Mouse (Mus musculus): ENCODE results near the gene Ttf1.
A peak's percentile ranks its signal among the peaks of the same experiment; 100 is the strongest.
"Not testable (repeated sequence)": the region's sequence is repeated elsewhere in the genome, so short reads cannot be mapped to it uniquely, and the experiment has no call there.

The Ttf1 gene

DNA sequence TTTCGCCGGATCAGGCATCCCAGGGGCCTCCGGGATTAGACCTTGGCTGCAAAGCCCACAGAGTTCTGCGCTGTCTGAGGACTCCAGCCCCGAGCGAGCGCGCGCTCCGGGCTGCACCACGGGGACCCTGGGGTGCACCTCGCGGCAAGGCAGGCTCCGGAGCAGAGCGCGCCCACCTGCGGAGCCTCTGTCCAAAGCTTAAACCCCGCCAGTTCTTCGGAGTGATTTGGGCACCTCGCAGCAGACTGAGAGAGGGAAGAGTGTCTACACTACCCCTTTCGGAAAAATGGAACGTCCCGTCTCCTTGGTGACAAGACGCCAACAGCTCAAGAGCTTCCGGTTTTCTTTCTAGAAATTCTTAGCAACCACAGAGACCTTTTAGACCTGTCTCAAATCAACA, 5.1 kb upstream of the Ttf1 start, which contains the start of gene Cfap77:
Gene Cfap77 (minus strand): TSS at position 76 of the 400 bp plus-strand sequence.
- DNase-seq (ENCODE audit: low spot score in 2 of 2), result peak; percentile 83 to 84

DNA sequence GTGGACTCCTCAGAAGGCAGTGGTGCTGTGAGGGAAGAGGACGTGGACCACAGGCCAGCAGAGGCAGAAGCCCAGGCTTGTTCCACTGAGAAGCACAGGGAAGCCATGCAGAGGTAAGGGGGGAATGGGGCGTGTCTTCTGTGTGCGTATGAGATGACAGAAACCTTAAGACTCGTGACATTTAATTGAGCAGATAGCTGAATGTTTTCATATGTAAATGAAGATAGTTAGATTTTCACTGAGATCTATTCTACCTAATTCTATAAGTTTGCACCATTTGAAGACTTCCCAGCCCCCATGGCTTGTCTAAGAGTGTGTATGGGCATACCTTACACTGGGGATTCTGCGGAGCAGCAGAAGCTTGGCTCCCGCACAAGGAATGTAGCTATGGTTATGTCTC, 5.7 kb downstream of the Ttf1 start:
- no peak for DNase-seq (ENCODE audit: low spot score in 2 of 2)

DNA sequence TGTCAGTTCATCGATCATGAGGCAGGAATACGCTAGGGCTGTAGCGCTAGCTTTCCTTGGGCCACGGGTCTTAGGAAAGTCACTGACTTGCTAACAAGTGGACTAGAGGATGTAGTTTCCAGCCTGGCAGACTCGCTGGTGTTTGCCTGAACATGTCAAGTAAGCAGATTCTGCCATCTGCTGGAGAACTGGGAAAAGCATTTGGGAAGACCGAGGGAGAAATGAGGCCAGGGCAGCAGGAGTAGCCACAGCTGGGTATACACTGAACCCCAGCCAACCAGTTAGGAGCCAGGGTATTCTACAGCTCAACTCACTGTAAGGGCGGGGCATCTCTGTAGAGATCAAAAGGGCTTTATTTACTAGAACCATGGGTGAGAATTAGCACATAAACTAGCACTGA, 6.3 kb downstream of the Ttf1 start:
- DNase-seq (ENCODE audit: low spot score in 2 of 2), result no peak

DNA sequence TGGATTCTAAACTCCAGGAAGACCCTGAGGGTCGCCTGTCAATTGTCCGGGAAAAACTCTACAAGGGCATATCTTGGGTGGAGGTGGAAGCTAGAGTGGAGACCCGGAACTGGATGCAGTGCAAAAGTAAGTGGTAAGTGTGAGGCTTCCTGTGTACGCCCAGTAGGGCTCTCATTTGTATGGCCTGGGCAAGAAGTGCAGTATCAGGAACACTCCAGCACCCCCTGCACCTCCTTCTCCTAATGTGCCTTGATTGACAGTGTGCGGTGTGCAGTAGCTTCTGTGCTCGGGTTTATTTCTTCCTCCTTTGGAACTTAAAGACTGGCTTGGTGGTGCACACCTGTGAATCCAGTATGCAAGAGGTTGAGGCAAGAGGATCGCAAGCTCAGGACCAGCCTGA, 14.6 kb downstream of the Ttf1 start:
- DNase-seq (ENCODE audit: low spot score in 2 of 2), result no peak

DNA sequence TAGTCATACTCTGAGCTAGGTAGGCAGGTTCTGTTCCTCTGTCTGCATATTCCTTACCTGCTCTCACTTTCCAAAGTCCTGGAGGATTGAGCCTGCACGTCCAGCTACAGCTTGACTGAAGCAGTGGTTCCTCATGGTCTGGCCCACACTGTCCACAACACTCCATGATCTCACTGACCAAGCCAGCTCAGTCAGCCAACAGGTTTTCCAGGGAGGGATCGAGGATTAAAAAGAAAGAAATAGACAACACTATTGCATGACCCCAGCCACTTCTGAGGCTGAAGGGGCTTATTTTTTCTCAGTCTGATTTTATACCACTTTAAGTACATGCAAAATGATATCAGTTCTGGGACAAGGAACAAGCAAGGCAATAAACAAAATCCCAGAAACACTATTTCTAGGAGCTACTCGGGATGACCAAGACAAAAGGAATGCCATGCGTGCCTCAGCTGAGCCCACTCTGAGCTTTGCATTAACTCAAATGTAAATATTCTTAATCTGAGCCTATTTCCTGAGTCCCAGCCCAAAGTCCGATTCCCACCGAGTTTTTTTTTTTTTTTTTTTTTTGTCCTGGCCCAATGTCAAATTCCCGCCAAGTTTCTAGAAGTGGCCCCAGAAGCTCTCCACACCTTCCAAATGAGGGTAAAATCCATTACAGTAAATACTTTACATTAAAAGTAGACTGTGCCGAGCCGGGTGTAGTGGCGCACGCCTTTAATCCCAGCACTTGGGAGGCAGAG, 15.4 kb downstream of the Ttf1 start:
- no peak for DNase-seq (ENCODE audit: low spot score in 2 of 2)

DNA sequence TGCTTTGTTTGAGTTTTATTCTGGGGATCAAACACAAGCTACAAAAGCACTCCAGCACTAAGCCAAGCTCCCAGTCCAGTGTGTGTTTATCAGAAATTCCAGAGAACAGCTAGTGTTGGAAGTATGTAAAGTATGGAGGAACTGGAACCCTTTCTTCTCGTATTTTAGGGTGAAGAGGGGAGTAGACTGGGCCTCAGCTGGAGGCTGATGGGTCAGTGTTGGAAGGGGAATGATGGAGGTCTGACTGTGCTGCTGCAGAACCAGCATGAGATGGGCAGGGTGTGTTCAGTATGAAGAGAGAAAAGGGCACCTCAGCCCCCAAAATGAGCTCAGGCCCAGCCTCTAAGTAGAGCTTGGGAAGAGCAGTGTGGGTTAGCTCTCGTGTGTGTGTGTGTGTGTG, 16.2 kb downstream of the Ttf1 start:
- DNase-seq (ENCODE audit: low spot score in 2 of 2), result no peak

DNA sequence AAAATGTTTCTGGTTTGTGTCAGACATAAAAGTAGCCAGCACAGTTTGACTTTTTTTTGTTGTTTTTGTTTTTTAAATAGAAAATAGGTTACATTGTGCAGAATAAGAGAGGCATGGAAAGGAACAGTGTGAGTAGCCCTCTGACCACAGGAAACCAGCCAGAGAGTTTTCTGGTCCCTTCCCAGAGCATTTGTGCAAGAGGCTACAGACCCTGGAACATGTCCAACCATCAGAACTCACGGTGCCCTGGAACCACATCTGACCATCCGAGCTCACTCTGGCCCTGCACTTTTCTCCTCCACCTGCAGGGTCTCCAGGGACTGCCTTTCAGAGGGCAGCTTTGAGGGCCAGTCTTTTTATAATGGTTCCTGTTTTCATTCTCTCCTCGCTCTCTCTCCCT, 21.9 kb downstream of the Ttf1 start:
- no peak for DNase-seq (ENCODE audit: low spot score in 2 of 2)

DNA sequence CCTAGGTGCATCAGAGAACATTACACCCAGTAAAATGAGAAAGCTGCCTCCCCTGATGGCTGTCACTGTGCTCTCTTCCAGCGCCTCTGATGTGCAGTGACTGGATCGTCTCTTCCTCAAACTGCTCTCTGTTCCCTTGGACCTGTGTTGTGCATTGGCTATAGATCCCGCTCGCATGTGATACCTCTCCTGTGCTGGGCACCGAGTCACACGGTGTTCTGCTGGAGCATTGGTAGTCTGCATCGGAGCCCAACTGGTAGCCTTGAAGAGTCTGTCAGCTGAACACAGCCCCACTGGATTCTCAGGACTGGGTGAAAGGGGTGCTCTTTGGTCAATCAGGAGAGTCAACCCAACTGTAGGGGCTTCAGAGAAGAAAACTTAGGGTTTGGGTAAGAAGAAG, 26.0 kb downstream of the Ttf1 start:
- no peak for DNase-seq (ENCODE audit: low spot score in 2 of 2)

DNA sequence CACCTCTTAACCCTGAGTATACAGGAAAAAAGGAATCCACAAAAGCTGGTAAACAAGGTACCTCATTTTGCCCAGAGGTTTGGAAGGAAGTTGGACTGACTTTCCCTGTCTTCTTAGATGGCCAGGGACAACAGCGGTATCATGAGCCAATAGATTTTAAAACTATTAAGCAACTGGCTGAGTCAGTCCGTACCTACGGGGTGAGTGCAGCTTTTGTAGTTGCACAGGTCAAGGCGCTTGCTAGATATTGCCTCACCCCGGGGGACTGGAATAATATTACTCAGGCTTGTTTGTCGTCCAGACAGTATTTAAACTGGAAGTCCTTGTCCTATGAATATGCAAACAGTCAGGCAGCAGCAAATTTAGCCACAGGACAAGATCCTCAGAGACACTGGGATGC, 29.2 kb downstream of the Ttf1 start:
- DNase-seq (ENCODE audit: low spot score in 2 of 2), result not testable (repeated sequence)

DNA sequence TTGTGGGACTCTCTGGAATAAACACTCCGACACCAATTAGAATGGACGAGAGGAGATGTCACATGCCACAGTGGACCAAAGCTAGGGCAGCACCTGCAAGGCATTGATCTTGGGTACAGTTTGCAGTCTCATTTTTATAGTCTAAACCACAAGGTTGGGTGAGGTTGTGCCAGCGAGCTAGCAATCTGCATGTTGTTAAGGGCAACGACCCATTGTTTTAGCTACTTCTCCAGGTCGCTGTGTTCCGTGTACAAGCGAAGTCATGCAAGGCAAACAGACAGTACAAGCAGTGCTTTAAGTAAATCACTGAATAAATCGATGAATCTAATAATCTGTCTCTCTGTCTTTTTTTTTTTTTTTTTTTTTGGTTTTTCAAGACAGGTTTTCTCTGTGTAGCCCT, 35.6 kb downstream of the Ttf1 start:
- no peak for DNase-seq (ENCODE audit: low spot score in 2 of 2)

DNA sequence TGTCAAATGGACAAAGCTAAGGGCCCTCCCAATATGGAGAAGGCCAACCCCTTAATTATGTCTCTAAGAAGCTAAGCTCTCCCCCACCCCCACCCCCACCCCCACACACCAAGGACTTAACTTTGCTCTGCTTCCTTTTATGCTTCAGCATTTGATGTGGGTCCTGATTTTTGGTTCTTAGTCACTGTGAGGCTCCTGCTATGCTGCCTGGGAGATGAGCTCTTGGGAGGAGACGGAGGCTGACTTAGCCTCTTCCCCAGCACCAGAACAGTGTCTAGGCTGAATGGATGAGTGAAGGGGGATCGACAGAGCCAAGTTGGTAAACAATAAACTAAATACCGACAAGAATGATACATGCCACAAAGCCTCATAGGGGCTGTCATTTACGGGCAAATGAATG, 36.7 kb downstream of the Ttf1 start:
- no peak for DNase-seq (ENCODE audit: low spot score in 2 of 2)

DNA sequence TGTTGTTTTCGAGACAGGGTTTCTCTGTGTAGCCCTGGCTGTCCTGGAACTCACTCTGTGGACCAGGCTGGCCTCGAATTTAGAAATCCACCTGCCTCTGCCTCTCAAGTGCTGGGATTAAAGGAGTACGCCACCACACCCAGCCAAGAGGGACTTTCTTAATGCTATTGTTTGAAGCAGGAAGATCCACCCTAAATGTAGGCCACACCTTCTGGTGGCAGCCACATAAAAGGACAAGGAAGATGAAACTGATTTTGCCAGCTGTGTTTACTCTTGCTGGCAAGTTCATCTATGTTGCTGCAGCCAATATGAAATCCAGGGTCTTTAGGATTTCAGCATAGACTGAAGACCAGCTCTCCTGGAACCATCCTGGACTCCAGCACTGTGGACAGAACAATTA, 37.4 kb downstream of the Ttf1 start:
- DNase-seq (ENCODE audit: low spot score in 2 of 2), result peak in 1 of 2 experiments; percentile 13

DNA sequence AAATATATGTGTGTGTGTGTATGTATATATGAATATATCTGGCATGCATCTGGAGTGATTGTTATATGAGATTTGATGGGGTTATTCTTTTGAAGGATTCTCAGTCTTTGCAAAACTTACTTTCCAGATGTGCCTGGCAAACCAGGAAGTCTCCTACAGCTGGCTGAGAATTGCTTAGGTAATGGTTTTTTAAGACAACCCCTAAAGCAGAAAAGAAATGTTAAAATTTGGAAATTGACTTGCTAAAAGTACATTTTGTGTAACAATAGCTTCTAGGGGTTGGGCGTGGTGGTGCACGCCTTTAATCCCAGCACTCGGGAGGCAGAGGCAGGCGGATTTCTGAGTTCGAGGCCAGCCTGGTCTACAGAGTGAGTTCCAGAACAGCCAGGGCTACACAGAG, 37.9 kb downstream of the Ttf1 start:
- not testable (repeated sequence) for DNase-seq (ENCODE audit: low spot score in 2 of 2)

DNA sequence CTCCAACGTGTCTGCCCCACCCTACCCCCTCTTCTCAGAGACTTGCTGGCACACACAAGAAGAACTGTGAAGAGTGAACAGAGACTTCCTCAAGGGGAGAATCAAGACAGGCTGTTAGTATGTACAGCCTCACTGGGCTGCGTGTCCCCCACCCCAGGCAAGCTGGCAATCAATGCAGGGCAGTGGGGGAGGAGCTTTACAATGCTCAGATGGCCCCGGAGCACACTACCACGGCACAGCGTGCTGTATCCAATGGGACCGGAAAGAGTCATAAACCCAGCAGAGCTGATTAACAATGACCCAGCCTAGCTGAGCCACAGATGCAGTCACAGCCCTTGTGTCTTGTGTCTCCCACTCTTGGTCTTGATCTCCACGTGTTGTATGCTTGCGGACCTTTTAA, 38.7 kb downstream of the Ttf1 start:
- DNase-seq (ENCODE audit: low spot score in 2 of 2), result no peak

DNA sequence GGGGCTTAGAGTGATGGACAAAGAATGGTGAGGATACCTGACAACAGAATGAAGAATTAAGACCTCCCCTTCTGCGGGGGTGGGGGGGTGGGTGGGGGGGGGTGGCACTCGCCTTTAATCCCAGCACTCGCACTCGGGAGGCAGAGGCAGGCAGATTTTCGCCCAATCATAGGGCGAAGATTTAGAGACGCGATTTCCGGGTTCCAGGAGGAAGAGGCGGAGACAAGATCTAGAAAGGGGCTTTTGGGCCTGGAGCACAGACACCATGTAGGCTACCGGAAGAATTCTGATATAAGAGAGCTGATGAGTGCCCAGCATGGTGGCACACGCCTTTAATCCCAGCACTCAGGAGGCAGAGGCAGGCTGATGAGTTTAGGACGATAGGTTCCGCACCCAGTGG, 39.6 kb downstream of the Ttf1 start:
- DNase-seq (ENCODE audit: low spot score in 2 of 2), result no peak

DNA sequence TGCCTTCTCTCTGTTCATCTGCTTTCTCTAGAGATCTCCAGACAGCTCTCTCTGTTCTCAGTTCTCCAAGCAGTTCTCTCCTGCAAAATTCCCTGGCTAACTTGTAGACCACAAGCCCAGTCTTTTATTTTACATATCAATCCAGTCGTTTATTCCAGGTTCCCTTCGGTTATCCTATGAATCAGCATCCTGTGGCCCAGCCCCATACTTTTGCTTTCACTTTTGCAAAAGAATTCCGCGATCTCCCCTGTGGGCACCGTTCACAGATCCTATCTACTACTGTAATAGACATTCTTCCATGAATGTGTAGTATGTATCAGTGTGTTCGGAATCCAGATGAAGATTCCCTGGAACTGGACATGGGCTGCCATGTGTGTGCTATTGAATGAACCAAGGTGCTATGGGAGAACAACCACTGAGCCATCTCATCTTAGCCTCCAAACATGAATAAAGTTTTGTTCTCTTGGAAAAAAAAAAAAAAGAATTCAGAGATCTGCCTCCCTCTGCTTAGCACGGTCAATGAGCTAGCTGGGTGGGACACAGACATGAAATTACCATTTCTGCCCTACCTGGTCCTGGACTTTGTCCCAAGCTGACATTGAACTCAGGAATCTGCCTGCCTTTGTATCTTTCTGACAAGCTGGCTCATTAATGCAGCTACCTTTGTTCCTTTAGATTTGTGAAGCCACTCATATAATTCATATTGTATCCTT, 40.9 kb downstream of the Ttf1 start:
- DNase-seq (ENCODE audit: low spot score in 2 of 2), result no peak

DNA sequence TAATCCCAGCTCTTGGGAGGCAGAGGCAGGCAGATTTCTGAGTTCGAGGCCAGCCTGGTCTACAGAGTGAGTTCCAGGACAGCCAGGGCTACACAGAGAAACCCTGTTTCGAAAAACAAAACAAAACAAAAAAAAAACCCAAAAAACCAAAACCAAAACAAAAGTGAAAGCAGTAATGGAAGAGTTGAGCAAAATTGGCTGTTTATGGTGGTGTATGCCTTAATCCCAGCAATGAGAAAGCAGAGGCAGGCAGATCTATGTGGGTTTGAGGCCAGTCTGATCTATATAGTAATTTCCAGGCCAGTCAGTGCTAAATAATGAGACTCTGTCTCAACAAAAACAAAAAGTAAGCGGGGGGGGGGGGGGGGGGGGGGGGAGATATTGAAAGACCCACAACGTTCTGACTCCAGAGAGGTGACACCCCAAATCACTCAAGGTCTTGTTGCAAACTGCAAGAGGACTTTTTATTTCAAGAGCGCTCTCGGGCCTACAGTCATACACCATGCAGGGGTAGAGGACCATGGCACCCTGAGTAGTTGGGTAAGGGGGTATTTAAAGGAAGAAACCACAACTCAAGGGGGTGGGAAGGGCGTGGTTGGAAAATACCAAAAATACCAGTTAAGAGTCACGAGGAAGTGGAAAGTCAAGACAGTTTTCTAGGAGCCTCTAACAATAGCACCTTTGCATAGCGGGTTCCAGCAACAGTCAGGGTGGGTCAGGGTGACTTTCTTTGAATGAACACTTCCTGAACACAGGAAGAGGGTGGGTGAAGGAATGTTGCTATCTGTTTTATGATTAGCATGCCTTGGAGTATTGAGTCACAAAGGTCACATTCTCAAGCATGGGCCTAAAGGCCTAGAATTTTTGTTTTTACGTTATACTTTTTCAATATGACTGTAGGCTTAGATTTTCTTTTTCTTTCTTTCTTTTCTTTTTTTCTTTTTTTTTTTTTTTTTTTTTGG, 42.6 kb downstream of the Ttf1 start:
- not testable (repeated sequence) for DNase-seq (ENCODE audit: low spot score in 2 of 2)

DNA sequence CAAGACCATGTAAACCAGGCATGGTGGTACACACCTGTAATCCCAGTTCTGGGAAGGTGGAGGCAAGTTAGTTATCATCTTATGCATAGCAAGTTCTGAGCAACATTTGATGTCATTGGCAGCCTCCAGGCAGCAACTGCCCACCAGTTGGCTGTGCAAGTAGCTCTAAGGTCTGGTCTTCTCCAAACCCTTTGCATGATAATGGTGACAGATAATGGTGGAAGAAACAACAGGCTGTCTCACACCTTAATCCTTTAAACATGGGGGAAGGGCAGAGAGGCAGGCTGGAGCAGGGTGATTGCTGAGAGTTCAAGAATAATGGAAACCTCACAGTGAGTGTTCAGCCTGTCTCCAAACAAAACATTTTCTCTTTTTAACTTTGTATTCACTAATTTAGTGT, 60.9 kb downstream of the Ttf1 start:
- no peak for DNase-seq (ENCODE audit: low spot score in 2 of 2)

DNA sequence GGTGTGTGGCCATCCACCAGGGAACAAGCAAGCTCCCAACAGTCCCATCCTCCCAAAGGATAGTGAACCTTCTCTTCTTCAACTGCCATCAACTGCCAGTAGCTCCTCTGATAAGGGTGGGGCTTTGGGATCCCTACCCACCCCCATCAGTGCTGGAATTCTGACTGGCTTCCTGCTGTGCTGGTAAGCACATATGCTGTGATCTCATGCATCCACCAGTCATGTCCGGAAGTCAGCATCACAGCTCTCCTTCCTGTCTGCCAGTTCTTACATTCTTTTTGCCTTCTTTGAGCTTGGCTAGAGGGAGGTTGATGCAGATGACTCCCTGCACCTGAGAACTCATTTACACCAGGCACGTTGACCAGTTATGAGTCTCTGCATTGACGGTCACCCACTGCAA, 62.4 kb downstream of the Ttf1 start:
- DNase-seq (ENCODE audit: low spot score in 2 of 2), result peak in 1 of 2 experiments; percentile 12

DNA sequence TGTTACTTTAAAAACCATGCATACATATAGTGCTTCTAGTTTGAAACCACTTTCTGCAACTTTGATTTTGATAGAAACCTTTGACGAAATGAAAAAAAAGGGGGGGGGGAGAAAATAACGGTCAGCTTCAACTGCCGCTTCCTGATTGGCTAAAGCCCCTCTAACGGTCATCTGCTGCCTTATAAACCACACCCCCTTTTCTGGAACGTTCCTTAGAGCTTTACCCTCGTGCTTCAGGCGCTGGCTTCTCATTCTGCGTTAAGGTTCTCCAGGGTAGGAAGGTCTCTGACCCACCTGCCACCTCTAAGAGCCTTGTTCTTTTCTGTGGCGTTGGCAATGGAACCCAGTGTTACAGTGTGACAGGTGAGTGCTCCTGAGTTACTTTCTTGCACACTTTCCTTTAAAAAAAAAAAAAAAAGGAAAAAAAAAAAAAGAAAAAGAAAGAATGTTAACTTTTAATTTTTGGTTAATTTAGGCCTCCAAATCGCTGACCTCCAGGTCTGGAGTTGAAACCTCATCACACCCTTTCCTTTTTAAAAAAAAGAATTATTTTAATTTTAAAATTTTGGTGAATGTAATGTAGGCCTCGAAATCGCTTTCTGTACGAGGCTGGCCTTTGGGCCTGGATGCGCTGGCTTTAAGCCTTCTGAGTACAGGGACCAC, 64.0 kb downstream of the Ttf1 start, which contains the start of gene Setx:
Gene Setx (plus strand): TSS at position 275 of the 663 bp plus-strand sequence.
- DNase-seq (ENCODE audit: low spot score in 2 of 2), result no peak

DNA sequence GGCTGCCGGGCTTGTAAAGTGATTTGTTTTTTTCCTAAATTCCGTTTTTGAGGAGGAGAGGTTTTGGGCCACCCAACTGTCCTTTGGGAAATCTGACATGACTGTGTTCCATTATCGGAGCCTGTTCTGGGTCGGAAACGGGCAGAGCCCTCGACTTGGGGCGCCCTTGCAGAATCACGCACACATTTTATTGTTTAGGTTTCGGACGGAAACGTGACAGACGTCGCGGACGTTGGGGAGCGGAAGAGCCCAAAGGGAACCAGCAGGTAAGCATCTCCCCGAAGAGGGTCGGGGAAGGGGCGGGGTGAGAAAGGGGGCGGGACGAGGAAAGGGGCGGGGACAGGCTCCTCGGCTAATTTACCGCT, 64.5 kb downstream of the Ttf1 start:
- no peak for DNase-seq (ENCODE audit: low spot score in 2 of 2)
